Mouse (Mus musculus) heart, embryonic 14.5 days (tissue): ENCODE measurements around the gene Tmem132c. TPM values are rescaled to one million over a fixed set of nuclear protein-coding genes. Genes with fewer than 3 reads are reported as not detected.

Experiments used
- ATAC-seq: fragments of 200-750 bp; cut with Nextera tagmentation; 2 replicates; pipeline ENCODE4 v1.8.0; 2017; ENCODE audit warnings: low read depth, moderate TSS enrichment; ENCODE audit not compliant: insufficient number of reproducible peaks, insufficient read depth, low FRiP score
- H3K27ac ChIP-seq, 2 experiments: fragments of 200-500 bp in 1 of 2; fragments of 300-500 bp in 1 of 2; sonication (generic) in 1 of 2; replicated peaks in 1 of 2; 2 replicates each; pipeline ENCODE4 v1.5.1; 2012 to 2014; ENCODE audit warnings: low read depth in 2 of 2, low read length in 2 of 2, control low read depth in 1 of 2, mild to moderate bottlenecking in 1 of 2, mixed read lengths in 1 of 2; ENCODE audit not compliant: control insufficient read depth in 1 of 2, insufficient read depth in 1 of 2
- H3K27me3 ChIP-seq: fragments of 300-500 bp; sonication (generic); 2 replicates; pipeline ENCODE4 v1.6.1; 2014; ENCODE audit warnings: mild to moderate bottlenecking, low read length, control low read depth; ENCODE audit not compliant: control insufficient read depth, insufficient read depth
- H3K36me3 ChIP-seq: fragments of 300-500 bp; sonication (generic); 2 replicates; pipeline ENCODE4 v1.6.1; 2014; ENCODE audit warnings: mild to moderate bottlenecking, control low read depth, low read length, mixed read lengths; ENCODE audit not compliant: control insufficient read depth, insufficient read depth
- H3K4me1 ChIP-seq, 2 experiments: fragments of 200-500 bp in 1 of 2; fragments of 300-500 bp in 1 of 2; sonication (generic) in 1 of 2; 2 replicates each; pipeline ENCODE4 v1.6.1; 2012 to 2014; ENCODE audit warnings: low read length in 2 of 2, control low read depth in 1 of 2, mixed read lengths in 1 of 2; ENCODE audit not compliant: control insufficient read depth in 2 of 2, insufficient read depth in 2 of 2
- H3K4me2 ChIP-seq: fragments of 300-500 bp; sonication (generic); 2 replicates; pipeline ENCODE4 v1.6.1; 2014; ENCODE audit warnings: mild to moderate bottlenecking, low read length
- H3K4me3 ChIP-seq, 2 experiments: fragments of 200-500 bp in 1 of 2; fragments of 300-500 bp in 1 of 2; sonication (generic) in 1 of 2; 2 replicates each; pipeline ENCODE4 v1.5.1; 2012 to 2014; ENCODE audit warnings: low read length in 2 of 2, mild to moderate bottlenecking in 2 of 2, control low read depth in 1 of 2, low read depth in 1 of 2, moderate library complexity in 1 of 2; ENCODE audit not compliant: control insufficient read depth in 1 of 2, insufficient read depth in 1 of 2
- H3K9ac ChIP-seq: fragments of 300-500 bp; sonication (generic); 2 replicates; pipeline ENCODE4 v1.6.1; 2014; ENCODE audit warnings: mild to moderate bottlenecking, low read length
- H3K9me3 ChIP-seq: fragments of 300-500 bp; sonication (generic); 2 replicates; pipeline ENCODE4 v1.6.1; 2016; ENCODE audit warnings: low read length, control low read depth; ENCODE audit not compliant: control insufficient read depth
- WGBS: fragments of 180-500 bp; shearing (Covaris S2); extraction: QIAGEN DNeasy Blood & Tissue Kit; methylation state at CpG from one replicate; pipeline ENCODE4 v1.1.7; 2014; 5-methylcytosine and 5-hydroxymethylcytosine counted together
- polyA plus RNA-seq: library from polyadenylated mRNA; unstranded; fragments of >200 nt; fragmentation: Nextera tagmentation; extraction: Ambion mirVana; gene quantifications from 2 replicates; pipeline ENCODE4 v1.2.1, GENCODE M21; 2014

The Tmem132c gene
- polyA plus RNA-seq, 1 experiment from 2014 or later, result 1.1 TPM

- WGBS, result 32% methylated on average over 9 of the region's 9 CpGs
- Histone ChIP-seq H3K27ac (no peak overlapping the region), H3K4me2 (no peak overlapping the region), H3K9ac (no peak overlapping the region), H3K4me3 (no peak overlapping the region), H3K27me3 (no peaks in the 10 kb centered on the region; the same call in 1 of the 2 replicates), H3K36me3 (no peaks in the 10 kb centered on the region), H3K4me1 (no peaks in the 10 kb centered on the region), H3K9me3 (no peaks in the 10 kb centered on the region)
- ATAC-seq, result no peak
These were observed 236.2 kb downstream of the Tmem132c start for GRCm38 (mm10) chr5:127477790-127478189.

- no peak overlapping the region for H3K4me3 ChIP-seq
- WGBS, result 9% methylated on average over 11 of the region's 11 CpGs
- H3K36me3 ChIP-seq, result no peaks in the 10 kb centered on the region
- ATAC-seq, result no peak
- no peak overlapping the region for H3K9ac ChIP-seq
- no peak overlapping the region for H3K27ac ChIP-seq
- H3K4me2 ChIP-seq, result no peak overlapping the region
- no peaks in the 10 kb centered on the region for H3K9me3 ChIP-seq
- H3K27me3 ChIP-seq, result no peaks in the 10 kb centered on the region; the same call in 1 of the 2 replicates
- no peaks in the 10 kb centered on the region for H3K4me1 ChIP-seq
These were observed 236.7 kb downstream of the Tmem132c start for GRCm38 (mm10) chr5:127478322-127478721.

GRCm38 (mm10) chr5:127480931-127481330 is 239.3 kb downstream of the Tmem132c start:
- no peaks in the 10 kb centered on the region for H3K9me3 ChIP-seq
- H3K4me2 ChIP-seq, result no peak overlapping the region
- no peak for ATAC-seq
- H3K9ac ChIP-seq, result no peak overlapping the region
- peaks cover 0 to 2% of the 10 kb centered on the region in 2 experiments; a peak in 1 of 4 replicates for H3K4me1 ChIP-seq
- no peak overlapping the region for H3K4me3 ChIP-seq
- H3K36me3 ChIP-seq, result no peaks in the 10 kb centered on the region
- no peak overlapping the region for H3K27ac ChIP-seq
- no peaks in the 10 kb centered on the region; the same call in 1 of the 2 replicates for H3K27me3 ChIP-seq
- WGBS, result 69% methylated on average over 9 of the region's 9 CpGs

DNA sequence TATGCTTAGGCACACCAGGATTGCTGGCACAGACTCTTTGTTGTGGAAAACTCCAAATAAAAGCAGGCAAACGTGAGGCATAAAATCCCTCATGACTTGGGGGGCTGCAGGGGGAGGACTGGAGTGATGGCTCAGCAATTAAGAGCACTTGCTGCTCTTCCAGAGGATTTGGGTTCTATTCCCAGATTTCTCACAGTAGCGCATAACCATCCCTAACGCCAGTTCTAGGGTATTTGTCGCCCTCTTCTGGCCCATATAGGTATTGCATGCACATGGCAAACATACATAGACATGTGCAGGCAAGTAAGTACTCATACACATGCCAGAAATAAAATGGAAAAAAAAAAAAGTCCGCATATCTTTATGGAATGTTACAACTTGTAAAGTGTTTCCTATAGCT is 239.8 kb downstream of the Tmem132c start:
- no peak overlapping the region for H3K4me3 ChIP-seq
- ATAC-seq, result no peak
- 25% methylated on average over 5 of the region's 5 CpGs for WGBS
- no peaks in the 10 kb centered on the region; the same call in 1 of the 2 replicates for H3K27me3 ChIP-seq
- no peak overlapping the region for H3K4me2 ChIP-seq
- no peak overlapping the region for H3K27ac ChIP-seq
- peaks cover 0 to 2% of the 10 kb centered on the region in 2 experiments; a peak in 1 of 4 replicates for H3K4me1 ChIP-seq
- H3K36me3 ChIP-seq, result no peaks in the 10 kb centered on the region
- H3K9ac ChIP-seq, result no peak overlapping the region
- no peaks in the 10 kb centered on the region for H3K9me3 ChIP-seq

GRCm38 (mm10) chr5:127482342-127482741 is 240.7 kb downstream of the Tmem132c start:
- Histone ChIP-seq H3K4me3 (no peak overlapping the region), H3K27me3 (no peaks in the 10 kb centered on the region; the same call in 1 of the 2 replicates), H3K36me3 (no peaks in the 10 kb centered on the region), H3K9ac (no peak overlapping the region), H3K4me1 (peaks cover 0 to 2% of the 10 kb centered on the region in 2 experiments; a peak in 1 of 4 replicates), H3K9me3 (0 out of 2 replicates have a peak, but pooled peaks cover 2% of the 10 kb centered on the region), H3K27ac (no peak overlapping the region), H3K4me2 (no peak overlapping the region)
- WGBS, result 73% methylated on average over 3 of the region's 3 CpGs
- no peak for ATAC-seq

DNA sequence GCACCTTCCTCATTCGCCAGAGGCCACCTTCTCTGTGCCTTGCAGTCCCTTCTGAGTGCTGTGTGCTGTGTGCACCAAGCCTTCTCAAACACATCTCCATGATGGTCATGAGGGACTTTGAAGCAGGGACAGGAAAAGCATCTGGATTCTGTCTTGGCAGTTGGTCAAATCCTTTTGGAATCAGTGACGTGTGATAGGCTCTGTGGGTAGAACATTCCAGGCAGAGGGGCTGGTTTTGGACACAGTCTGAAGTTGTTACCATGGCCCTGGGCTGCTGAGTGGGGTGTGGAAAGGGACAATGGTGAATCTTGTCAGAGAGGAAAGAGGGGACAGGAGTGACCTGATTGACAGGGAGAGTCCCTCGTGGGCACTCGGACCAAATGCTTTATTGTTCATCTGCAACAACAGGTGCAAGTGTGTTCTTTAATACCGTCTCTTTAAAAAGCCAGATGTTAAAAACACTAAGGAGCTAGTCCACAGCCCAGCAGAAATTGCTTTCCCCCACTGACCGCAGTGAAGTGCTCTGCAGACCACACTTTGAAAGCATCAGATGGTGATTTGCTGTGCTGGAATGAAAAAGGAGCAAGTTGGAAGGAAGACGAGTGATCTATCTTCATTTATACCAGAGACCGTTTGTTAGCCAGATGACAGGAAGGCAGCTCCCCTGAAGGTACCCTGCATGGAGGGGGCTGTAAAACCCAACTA is 242.5 kb downstream of the Tmem132c start:
- H3K4me1 ChIP-seq, result peaks cover 0 to 2% of the 10 kb centered on the region in 2 experiments; a peak in 1 of 4 replicates
- no peaks in the 10 kb centered on the region for H3K36me3 ChIP-seq
- no peak overlapping the region for H3K27ac ChIP-seq
- H3K4me3 ChIP-seq, result no peak overlapping the region
- no peak overlapping the region for H3K4me2 ChIP-seq
- 64% methylated on average over 8 of the region's 8 CpGs for WGBS
- no peaks in the 10 kb centered on the region for H3K27me3 ChIP-seq
- no peak for ATAC-seq
- 0 out of 2 replicates have a peak, but pooled peaks cover 4% of the 10 kb centered on the region for H3K9me3 ChIP-seq
- no peak overlapping the region for H3K9ac ChIP-seq

DNA sequence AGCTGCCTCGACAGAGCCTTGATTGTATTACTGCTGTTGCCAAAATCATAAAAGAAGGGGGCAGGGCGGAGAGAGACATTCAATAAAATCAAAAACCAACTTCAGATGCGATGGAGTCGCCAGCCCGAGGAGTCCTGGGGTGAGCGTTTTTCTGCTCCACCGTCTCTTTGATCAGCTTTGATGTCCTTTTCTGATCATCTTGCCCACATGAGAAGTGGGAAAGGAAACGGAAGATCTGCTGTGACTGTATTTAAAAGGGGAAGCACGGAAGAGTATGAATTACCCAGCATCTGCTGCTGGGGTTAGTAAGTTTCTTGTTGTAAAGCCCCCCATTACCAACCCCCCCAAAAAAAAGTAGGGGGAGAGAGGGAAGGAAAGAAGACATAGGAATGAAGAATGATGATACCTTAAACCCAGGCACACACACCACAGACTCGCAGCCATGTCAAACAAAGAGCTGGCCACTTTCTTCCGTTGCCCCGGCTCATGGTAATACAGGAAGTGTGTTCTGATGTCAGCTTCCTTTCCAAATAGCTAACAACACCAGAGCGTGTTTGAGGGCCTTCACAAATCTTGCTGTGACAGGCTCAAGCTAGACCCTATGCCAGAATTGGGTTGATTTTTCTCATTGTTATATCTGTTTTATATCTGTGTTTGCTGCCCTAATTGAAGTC is 243.3 kb downstream of the Tmem132c start:
- H3K27ac ChIP-seq, result 0 out of 4 replicates have a peak overlapping the region, but pooled peaks of 1 of the 2 experiments have one; percentile 13
- no peak overlapping the region for H3K4me2 ChIP-seq

More for the DNA sequence above, 243.3 kb downstream of the Tmem132c start:
- Histone ChIP-seq H3K36me3 (no peaks in the 10 kb centered on the region), H3K27me3 (no peaks in the 10 kb centered on the region), H3K9ac (no peak overlapping the region), H3K9me3 (0 out of 2 replicates have a peak, but pooled peaks cover 4% of the 10 kb centered on the region), H3K4me1 (peaks cover 0 to 2% of the 10 kb centered on the region in 2 experiments; a peak in 1 of 4 replicates), H3K4me3 (no peak overlapping the region)
- 70% methylated on average over 13 of the region's 13 CpGs for WGBS
- no peak for ATAC-seq
